Mouse (Mus musculus): ENCODE results near the gene Lrrc8a.

DNA sequence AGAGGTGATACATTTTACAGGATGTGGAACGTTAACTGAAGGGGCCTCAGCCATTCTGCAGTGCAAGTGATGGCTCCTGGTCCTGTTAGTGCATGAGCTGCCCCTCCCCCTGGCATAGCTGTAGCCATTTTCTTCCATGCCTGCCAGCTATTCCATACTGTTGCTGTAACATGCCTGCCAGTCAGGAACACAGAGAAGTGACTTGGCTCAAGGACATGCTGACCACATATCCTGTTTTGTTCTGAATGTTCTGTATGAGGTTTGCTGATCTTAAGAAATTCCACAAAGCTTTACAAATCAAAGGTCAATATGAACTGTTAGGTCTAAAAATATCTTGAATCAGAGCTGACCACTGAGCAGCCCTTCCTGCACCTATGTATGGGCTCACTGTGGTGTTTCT is 24.6 kb upstream of the Lrrc8a start:
- TF ChIP-seq CTCF (IDR thresholded peaks at IDR 0.05; ENCODE audit: control insufficient read depth, insufficient read depth, insufficient read length) = no peak
- no peak for TF ChIP-seq MYOD1 (IDR thresholded peaks at IDR 0.05; ENCODE audit: control insufficient read depth, insufficient read length, low read depth)

All from C2C12 (cell line).